Mouse (Mus musculus) kidney, postnatal 0 days (tissue): Measurements from ENCODE around the gene Syce2. TPM values are rescaled to one million over a fixed set of nuclear protein-coding genes. Genes with fewer than 3 reads are reported as not detected.

Experiments
- ATAC-seq: fragments of 200-750 bp; cut with Nextera tagmentation; replicated peaks from 2 replicates; pipeline ENCODE4 v1.8.0; 2017; ENCODE audit warnings: low read depth, moderate number of reproducible peaks, moderate TSS enrichment, moderate library complexity; ENCODE audit not compliant: low FRiP score
- DNase-seq: peaks from one replicate; pipeline ENCODE4 v3.0.0-alpha.2; 2016; ENCODE audit warnings: low spot score
- H3K27ac ChIP-seq: fragments of 300-500 bp; sonication (generic); 2 replicates; pipeline ENCODE4 v1.5.1; 2014; ENCODE audit warnings: mild to moderate bottlenecking
- H3K27me3 ChIP-seq: fragments of 300-500 bp; sonication (generic); 2 replicates; pipeline ENCODE4 v1.6.1; 2014; ENCODE audit warnings: low read length, mixed read lengths; ENCODE audit not compliant: insufficient read depth
- H3K36me3 ChIP-seq: fragments of 300-500 bp; sonication (generic); 2 replicates; pipeline ENCODE4 v1.6.1; 2014; ENCODE audit warnings: low read length, mixed read lengths; ENCODE audit not compliant: insufficient read depth
- H3K4me1 ChIP-seq: fragments of 300-500 bp; sonication (generic); replicated peaks from 2 replicates; pipeline ENCODE4 v1.6.1; 2014; ENCODE audit warnings: antibody characterized with exemption, low read length, mixed read lengths; ENCODE audit not compliant: insufficient read depth
- H3K4me2 ChIP-seq: fragments of 300-500 bp; sonication (generic); 2 replicates; pipeline ENCODE4 v1.6.1; 2014; ENCODE audit warnings: mild to moderate bottlenecking, low read length, moderate library complexity, mixed read lengths
- H3K4me3 ChIP-seq: fragments of 300-500 bp; sonication (generic); replicated peaks from 2 replicates; pipeline ENCODE4 v1.5.1; 2014; ENCODE audit warnings: low read depth, low read length
- H3K9ac ChIP-seq: fragments of 300-500 bp; sonication (generic); 2 replicates; pipeline ENCODE4 v1.6.1; 2014; ENCODE audit warnings: low read depth, low read length
- H3K9me3 ChIP-seq: fragments of 300-500 bp; sonication (generic); replicated peaks from 2 replicates; pipeline ENCODE4 v1.6.1; 2016; ENCODE audit warnings: low read length, inconsistent platforms, mixed read lengths
- CTCF ChIP-seq: IDR thresholded peaks from 2 replicates; pipeline ENCODE4 v1.5.1; 2016; ENCODE audit warnings: antibody characterized with exemption, low read depth, mild to moderate bottlenecking, moderate library complexity
- WGBS: fragments of 180-500 bp; shearing (Covaris S2); extraction: QIAGEN DNeasy Blood & Tissue Kit; methylation state at CpG from one replicate; pipeline ENCODE4 v1.1.7; 2014; 5-methylcytosine and 5-hydroxymethylcytosine counted together
- polyA plus RNA-seq: library from polyadenylated mRNA; unstranded; fragments of >200 nt; fragmentation: Nextera tagmentation; extraction: Ambion mirVana; gene quantifications from 2 replicates; pipeline ENCODE4 v1.2.1, GENCODE M21; 2015

Syce2 gene
- polyA plus RNA-seq, 1 experiment from 2014 or later = 43.0 TPM

DNA sequence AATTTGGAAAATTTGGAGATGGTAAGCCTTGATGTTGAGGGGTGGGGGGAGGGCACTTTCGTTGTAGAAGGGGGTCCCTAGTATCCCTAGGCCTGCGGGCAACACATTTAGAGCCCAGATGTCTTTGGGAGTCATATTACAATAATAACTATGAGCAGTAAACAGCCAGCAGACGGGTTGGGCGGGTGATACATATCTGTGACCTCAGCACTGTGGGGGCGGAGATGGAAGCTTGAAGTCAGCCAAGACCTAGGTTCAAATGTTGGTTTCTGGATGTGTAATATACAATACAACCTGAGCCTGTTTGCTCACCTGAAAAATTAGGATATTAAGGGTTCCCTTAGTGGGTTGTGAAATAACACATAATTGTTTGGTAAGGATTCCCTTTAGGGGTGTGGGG lies 38.0 kb downstream of the Syce2 start:
- Histone ChIP-seq H3K4me1 (peaks cover 15% of the 10 kb centered on the region; the same call in 1 of the 2 replicates), H3K4me2 (no peak overlapping the region)
- WGBS = 62% methylated on average over 5 of the region's 5 CpGs

GRCm38 (mm10) chr8:84910551-84910950 lies 38.6 kb downstream of the Syce2 start:
- WGBS = 86% methylated on average over 6 of the region's 6 CpGs
- TF ChIP-seq CTCF = no peak
- no peaks in the 10 kb centered on the region for H3K36me3 ChIP-seq
- H3K4me1 ChIP-seq = peaks cover 15% of the 10 kb centered on the region; the same call in 1 of the 2 replicates
- H3K27ac ChIP-seq = no peak overlapping the region
- peaks cover 9% of the 10 kb centered on the region for H3K27me3 ChIP-seq
- no peak overlapping the region for H3K4me3 ChIP-seq
- no peaks in the 10 kb centered on the region for H3K9me3 ChIP-seq
- DNase-seq (no peak), ATAC-seq (no peak)
- H3K9ac ChIP-seq = no peak overlapping the region
- no peak overlapping the region for H3K4me2 ChIP-seq

More for the DNA sequence above, 38.0 kb downstream of the Syce2 start:
- H3K27me3 ChIP-seq = peaks cover 9% of the 10 kb centered on the region
- no peak overlapping the region for H3K9ac ChIP-seq
- DNase-seq (no peak), ATAC-seq (no peak)
- H3K4me3 ChIP-seq = no peak overlapping the region
- no peak for TF ChIP-seq CTCF
- no peaks in the 10 kb centered on the region for H3K9me3 ChIP-seq
- no peaks in the 10 kb centered on the region for H3K36me3 ChIP-seq
- no peak overlapping the region for H3K27ac ChIP-seq

DNA sequence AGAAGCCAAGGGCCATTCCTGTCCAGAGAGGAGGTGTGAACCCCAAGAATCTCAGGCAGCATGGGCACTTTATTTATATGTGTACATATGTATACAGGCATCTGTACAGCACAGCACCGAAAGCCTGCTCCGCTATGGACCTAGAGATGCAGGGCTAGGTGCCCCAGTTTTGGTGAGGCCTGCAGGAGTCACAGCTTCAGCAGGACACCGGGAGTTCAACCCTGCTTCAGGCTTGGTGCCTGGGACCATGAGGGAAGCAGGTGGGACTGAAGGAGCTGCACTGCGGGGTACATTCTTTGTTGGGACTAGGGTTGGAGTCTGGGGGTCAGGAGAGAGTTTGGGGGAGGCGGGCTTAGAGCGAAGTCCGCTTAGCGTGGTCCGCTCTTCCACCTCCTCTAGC lies 39.9 kb downstream of the Syce2 start:
- H3K4me3 ChIP-seq = no peak overlapping the region
- ATAC-seq = no peak
- no peaks in the 10 kb centered on the region for H3K36me3 ChIP-seq
- H3K4me1 ChIP-seq = peaks cover 15% of the 10 kb centered on the region; the same call in 1 of the 2 replicates
- TF ChIP-seq CTCF = no peak
- DNase-seq = no peak
- peaks cover 9% of the 10 kb centered on the region for H3K27me3 ChIP-seq
- H3K9me3 ChIP-seq = no peaks in the 10 kb centered on the region
- H3K9ac ChIP-seq = no peak overlapping the region
- no peak overlapping the region for H3K4me2 ChIP-seq
- no peak overlapping the region for H3K27ac ChIP-seq
- 86% methylated on average over 9 of the region's 9 CpGs for WGBS

DNA sequence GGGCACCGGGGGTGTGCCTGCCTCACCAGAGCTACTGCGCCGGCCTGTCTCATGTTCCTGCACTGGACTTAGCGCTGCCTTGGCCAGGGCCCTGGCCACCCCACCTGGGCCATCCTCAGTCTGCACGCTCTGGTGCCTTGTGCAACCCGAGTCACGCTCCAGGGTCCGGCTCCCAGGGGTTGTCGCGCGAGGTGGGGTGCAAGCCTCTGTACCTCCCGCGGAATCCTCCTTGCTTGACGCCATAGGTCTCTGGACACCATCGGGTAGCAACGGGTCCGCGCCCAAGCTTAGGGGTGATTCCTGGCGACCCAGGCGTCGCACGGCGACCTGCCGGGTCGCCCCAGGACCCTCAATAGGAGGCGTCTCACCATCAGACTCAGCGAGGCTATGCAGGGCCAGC lies 40.5 kb downstream of the Syce2 start:
- no peak for TF ChIP-seq CTCF
- H3K27me3 ChIP-seq = peaks cover 9% of the 10 kb centered on the region
- no peak overlapping the region for H3K27ac ChIP-seq
- H3K4me2 ChIP-seq = peak overlapping the region; percentile 68
- no peak overlapping the region for H3K9ac ChIP-seq
- H3K36me3 ChIP-seq = no peaks in the 10 kb centered on the region
- H3K9me3 ChIP-seq = no peaks in the 10 kb centered on the region
- DNase-seq (no peak), ATAC-seq (no peak)
- H3K4me3 ChIP-seq = peak overlapping the region; percentile 34
- H3K4me1 ChIP-seq = peaks cover 15% of the 10 kb centered on the region; the same call in 1 of the 2 replicates
- 19% methylated on average over 27 of the region's 27 CpGs for whole genome bisulfite sequencing

DNA sequence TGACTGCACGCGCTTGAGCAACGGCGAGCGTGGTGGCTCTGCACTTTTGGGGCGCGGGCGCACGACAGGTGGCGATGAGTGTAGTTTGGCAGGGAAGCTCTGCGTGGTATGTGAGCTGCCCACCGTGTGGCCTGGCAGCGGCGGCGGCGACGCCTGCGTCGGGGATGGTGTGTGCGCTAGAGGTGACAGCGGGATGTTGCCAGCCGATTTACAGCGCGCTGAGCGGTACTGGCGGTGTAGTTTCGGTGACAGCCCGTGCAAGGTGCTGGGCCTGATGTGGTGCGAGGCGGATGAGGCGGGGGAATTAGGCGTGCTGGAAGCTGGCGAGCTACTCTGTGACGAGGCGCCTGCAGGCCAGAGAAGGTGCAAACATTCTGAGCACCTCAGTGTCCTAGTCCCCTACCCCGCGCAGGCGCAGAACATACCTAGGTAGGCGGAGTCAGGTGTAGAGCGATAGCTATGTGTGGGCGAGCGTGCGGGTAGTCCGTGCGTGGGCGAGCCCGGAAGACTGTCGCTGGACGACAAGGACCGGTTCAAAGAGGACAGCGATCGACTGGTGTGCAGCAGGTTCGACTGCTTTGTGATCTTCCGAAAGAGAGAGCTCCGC lies 41.1 kb downstream of the Syce2 start:
- under 1% methylated on average over 55 of the region's 55 CpGs for WGBS

DNA sequence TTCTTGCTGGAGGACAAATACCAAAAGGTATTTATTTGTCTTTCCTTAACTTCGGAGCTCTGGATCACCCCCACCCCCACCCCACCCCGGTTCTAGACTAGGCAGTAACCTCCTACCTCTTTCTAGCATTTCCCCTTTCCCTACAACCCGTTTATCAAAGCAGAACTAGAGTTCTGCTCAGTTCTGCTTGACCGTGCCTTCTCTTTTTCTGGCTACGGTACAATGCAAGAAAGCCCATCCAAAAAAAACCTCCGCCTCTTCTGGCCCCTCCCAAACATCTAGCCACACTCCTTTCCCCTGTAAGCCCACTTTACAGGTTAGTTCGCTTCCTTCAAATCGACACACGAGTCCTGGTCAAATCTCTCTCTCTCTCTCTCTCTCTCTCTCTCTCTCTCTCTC lies 41.6 kb downstream of the Syce2 start:
- peak overlapping the region; percentile 24; the same call in 1 of the 2 replicates for H3K9ac ChIP-seq
- H3K27me3 ChIP-seq = peaks cover 12% of the 10 kb centered on the region
- no peaks in the 10 kb centered on the region for H3K9me3 ChIP-seq
- H3K4me1 ChIP-seq = peaks cover 15% of the 10 kb centered on the region; the same call in 1 of the 2 replicates
- ATAC-seq (no peak), DNase-seq (no peak)
- no peaks in the 10 kb centered on the region for H3K36me3 ChIP-seq
- no peak for TF ChIP-seq CTCF
- peak overlapping the region; percentile 68 for H3K4me2 ChIP-seq
- 9% methylated on average over 9 of the region's 9 CpGs for WGBS
- H3K27ac ChIP-seq = no peak overlapping the region
- peak overlapping the region; percentile 34 for H3K4me3 ChIP-seq

More for the DNA sequence above, 41.1 kb downstream of the Syce2 start:
- no peak overlapping the region for H3K27ac ChIP-seq
- H3K36me3 ChIP-seq = no peaks in the 10 kb centered on the region
- peak; percentile 79 for DNase-seq
- TF ChIP-seq CTCF = no peak
- peaks cover 12% of the 10 kb centered on the region for H3K27me3 ChIP-seq
- H3K4me3 ChIP-seq = peak overlapping the region; percentile 34
- H3K9ac ChIP-seq = peak overlapping the region; percentile 24; the same call in 1 of the 2 replicates
- H3K4me1 ChIP-seq = peaks cover 15% of the 10 kb centered on the region; the same call in 1 of the 2 replicates
- ATAC-seq = peak; percentile 52
- H3K4me2 ChIP-seq = peak overlapping the region; percentile 68
- no peaks in the 10 kb centered on the region for H3K9me3 ChIP-seq
